Mouse (Mus musculus): ENCODE data around the gene Prr23a2. TPM values are rescaled to one million over a fixed set of nuclear protein-coding genes. Genes with fewer than 3 reads are reported as not detected.

Prr23a2 gene
- total RNA-seq, 2 experiments from 2014 or later, result not detected

Other genes starting within 250 kb of the Prr23a2 start
- gene Prr23a1, start 14.0 kb upstream of the Prr23a2 start, total RNA-seq (2021), result not detected
- gene Prr23a3, start 8.3 kb downstream of the Prr23a2 start, total RNA-seq (2021), result not detected
- gene 7420426K07Rik, start 46.6 kb downstream of the Prr23a2 start, total RNA-seq (2021), result not detected
- 1 to 10 TPM in 1 of 2 experiments, under 1 TPM in 1; 0.86 to 1.7 TPM for gene Foxl2, start 98.8 kb downstream of the Prr23a2 start, total RNA-seq (2021)
- 10 to 100 TPM; 29.8 to 36.6 TPM for gene Faim, start 129.9 kb downstream of the Prr23a2 start, total RNA-seq (2021)
- not detected for gene Gm1123, start 179.2 kb downstream of the Prr23a2 start, total RNA-seq (2021)